Mouse (Mus musculus): ENCODE measurements around the gene Tenm4. TPM values are rescaled to one million over a fixed set of nuclear protein-coding genes. Genes with fewer than 3 reads are reported as not detected.
A peak's percentile ranks its signal among the peaks of the same experiment; 100 is the strongest.

Gene Tenm4
- 39.7 and 43.8 TPM in 2 replicates for polyA plus RNA-seq (2015; fragmentation: Nextera tagmentation; extraction: Ambion mirVana)

- 40% methylated on average over 14 of the region's 14 CpGs for WGBS
- Histone ChIP-seq H3K4me1 (ENCODE audit: insufficient read depth, low read length) (0 out of 2 replicates have a peak, but pooled peaks cover 7% of the 10 kb centered on the region), H3K27me3 (ENCODE audit: insufficient read depth, low read length) (no peaks in the 10 kb centered on the region; the same call in 1 of the 2 replicates), H3K36me3 (ENCODE audit: insufficient read depth, low read length) (no peaks in the 10 kb centered on the region), H3K4me3 (ENCODE audit: low read length) (no peak within 1 kb of the TSS), H3K9me3 (ENCODE audit: low read length) (no peaks in the 10 kb centered on the region), H3K4me2 (replicated peaks; ENCODE audit: low read depth, low read length) (peak within 1 kb of the TSS; percentile 19), H3K27ac (ENCODE audit: low read length) (no peak within 1 kb of the TSS), H3K9ac (replicated peaks; ENCODE audit: low read length) (no peak within 1 kb of the TSS)
- ATAC-seq (ENCODE audit: low FRiP score, low TSS enrichment), result no peak
These were observed at the start of gene Tenm4 for GRCm38 (mm10) chr7:96170924-96171595. Tenm4 (plus strand) TSS chr7:96171246.

GRCm38 (mm10) chr7:96130763-96131162, 40.3 kb upstream of the Tenm4 start:
- H3K4me2 ChIP-seq (replicated peaks; ENCODE audit: low read depth, low read length), result no peak overlapping the region
- no peak overlapping the region for H3K9ac ChIP-seq (replicated peaks; ENCODE audit: low read length)
- H3K4me1 ChIP-seq (ENCODE audit: insufficient read depth, low read length), result no peaks in the 10 kb centered on the region
- no peak overlapping the region for H3K27ac ChIP-seq (ENCODE audit: low read length)
- H3K36me3 ChIP-seq (ENCODE audit: insufficient read depth, low read length), result no peaks in the 10 kb centered on the region
- no peaks in the 10 kb centered on the region for H3K27me3 ChIP-seq (ENCODE audit: insufficient read depth, low read length)
- WGBS, result 54% methylated on average over 4 of the region's 4 CpGs
- H3K4me3 ChIP-seq (ENCODE audit: low read length), result no peak overlapping the region
- no peaks in the 10 kb centered on the region for H3K9me3 ChIP-seq (ENCODE audit: low read length)
- no peak for ATAC-seq (ENCODE audit: low FRiP score, low TSS enrichment)

GRCm38 (mm10) chr7:96131175-96131574, 39.9 kb upstream of the Tenm4 start:
- Histone ChIP-seq H3K9ac (replicated peaks; ENCODE audit: low read length) (no peak overlapping the region), H3K4me3 (ENCODE audit: low read length) (no peak overlapping the region), H3K36me3 (ENCODE audit: insufficient read depth, low read length) (no peaks in the 10 kb centered on the region), H3K4me1 (ENCODE audit: insufficient read depth, low read length) (no peaks in the 10 kb centered on the region), H3K4me2 (replicated peaks; ENCODE audit: low read depth, low read length) (no peak overlapping the region), H3K27ac (ENCODE audit: low read length) (no peak overlapping the region), H3K9me3 (ENCODE audit: low read length) (no peaks in the 10 kb centered on the region), H3K27me3 (ENCODE audit: insufficient read depth, low read length) (no peaks in the 10 kb centered on the region)
- 89% methylated on average over 1 of the region's 1 CpGs for whole genome bisulfite sequencing
- ATAC-seq (ENCODE audit: low FRiP score, low TSS enrichment), result no peak

DNA sequence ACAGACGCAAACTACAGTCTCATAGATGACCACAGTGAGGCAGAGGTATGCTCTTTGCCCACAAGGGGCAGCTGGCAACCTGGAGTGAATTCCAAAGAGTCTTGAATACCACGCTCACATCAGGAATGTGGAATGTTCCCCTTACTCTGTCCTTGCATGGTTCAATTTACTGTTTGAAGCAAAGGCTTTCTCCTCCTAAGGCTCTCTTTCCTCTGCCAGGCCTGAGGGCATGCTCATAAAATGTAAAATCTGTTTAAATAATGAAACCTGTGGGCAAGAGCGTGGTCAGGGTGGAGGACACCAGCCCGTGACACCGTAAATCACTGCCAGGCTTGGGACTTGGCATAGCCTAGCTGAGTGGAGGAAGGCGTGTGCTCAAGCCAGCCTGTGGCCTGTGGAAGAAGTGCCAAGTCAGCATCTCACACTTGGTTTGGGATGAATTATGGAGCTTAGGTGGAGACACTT, 34.5 kb upstream of the Tenm4 start:
- Histone ChIP-seq H3K9me3 (ENCODE audit: low read length) (no peaks in the 10 kb centered on the region), H3K4me1 (ENCODE audit: insufficient read depth, low read length) (peaks cover 5% of the 10 kb centered on the region; the same call in 1 of the 2 replicates), H3K27ac (ENCODE audit: low read length) (no peak overlapping the region), H3K27me3 (ENCODE audit: insufficient read depth, low read length) (no peaks in the 10 kb centered on the region), H3K4me3 (ENCODE audit: low read length) (no peak overlapping the region), H3K4me2 (replicated peaks; ENCODE audit: low read depth, low read length) (no peak overlapping the region), H3K36me3 (ENCODE audit: insufficient read depth, low read length) (no peaks in the 10 kb centered on the region), H3K9ac (replicated peaks; ENCODE audit: low read length) (no peak overlapping the region)
- ATAC-seq (ENCODE audit: low FRiP score, low TSS enrichment), result peak; percentile 91
- WGBS, result 50% methylated on average over 6 of the region's 6 CpGs

DNA sequence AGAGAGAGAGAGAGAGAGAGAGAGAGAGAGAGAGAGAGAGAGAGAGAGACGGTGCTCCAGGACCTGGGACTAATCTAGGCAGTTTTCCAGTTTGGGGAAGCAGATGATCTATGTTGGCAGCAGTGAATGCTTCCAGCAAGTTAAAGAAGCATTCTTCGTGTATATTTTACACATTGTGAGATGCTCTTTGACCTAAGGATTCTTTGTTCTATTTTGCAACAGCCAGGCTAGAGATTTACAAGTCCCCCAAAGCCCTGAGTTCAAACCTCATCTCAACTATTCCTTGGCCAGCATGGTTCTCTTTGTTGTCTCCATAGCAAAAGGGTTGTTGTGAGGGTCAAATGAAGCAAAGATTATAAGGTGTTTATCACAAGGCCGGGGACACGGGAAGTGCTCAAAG, 29.2 kb upstream of the Tenm4 start:
- H3K27ac ChIP-seq (ENCODE audit: low read length), result no peak overlapping the region

DNA sequence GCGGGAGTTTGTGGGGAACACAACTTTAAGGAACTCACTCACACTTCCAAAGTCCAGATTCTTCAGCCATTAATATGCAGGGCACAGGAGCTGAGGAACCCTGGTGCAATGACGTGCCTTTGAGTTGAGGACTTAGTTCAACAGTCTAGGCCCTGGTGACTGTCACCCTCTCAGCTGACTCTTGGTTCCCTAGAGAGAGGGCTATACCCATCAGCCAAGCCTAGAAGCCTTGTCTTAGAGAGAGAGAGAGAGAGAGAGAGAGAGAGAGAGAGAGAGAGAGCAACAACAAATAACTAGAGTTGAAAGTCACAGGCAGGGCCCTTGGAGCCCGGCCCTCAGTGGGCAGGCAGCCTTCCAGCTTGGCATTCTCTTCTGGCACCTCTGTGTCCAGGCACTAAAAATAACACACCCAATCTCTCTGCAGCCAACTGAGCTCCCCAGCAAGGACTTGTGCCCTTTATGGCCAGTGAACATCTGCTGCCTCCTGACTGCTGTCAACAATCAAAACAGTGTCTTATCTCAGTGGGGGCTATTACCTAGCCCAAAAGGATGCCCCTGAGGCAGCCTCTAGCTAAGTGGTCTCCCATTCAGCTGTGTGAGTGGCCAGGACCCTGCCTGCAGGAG, 28.0 kb upstream of the Tenm4 start:
- Histone ChIP-seq H3K27me3 (ENCODE audit: insufficient read depth, low read length) (no peaks in the 10 kb centered on the region), H3K27ac (ENCODE audit: low read length) (no peak overlapping the region), H3K36me3 (ENCODE audit: insufficient read depth, low read length) (no peaks in the 10 kb centered on the region), H3K4me1 (ENCODE audit: insufficient read depth, low read length) (0 out of 2 replicates have a peak, but pooled peaks cover 2% of the 10 kb centered on the region), H3K9ac (replicated peaks; ENCODE audit: low read length) (no peak overlapping the region), H3K4me3 (ENCODE audit: low read length) (no peak overlapping the region), H3K4me2 (replicated peaks; ENCODE audit: low read depth, low read length) (no peak overlapping the region), H3K9me3 (ENCODE audit: low read length) (peaks cover 3% of the 10 kb centered on the region; the same call in 1 of the 2 replicates)
- no peak for ATAC-seq (ENCODE audit: low FRiP score, low TSS enrichment)
- WGBS, result 67% methylated on average over 3 of the region's 3 CpGs

More for the DNA sequence above, 29.2 kb upstream of the Tenm4 start:
- no peaks in the 10 kb centered on the region for H3K27me3 ChIP-seq (ENCODE audit: insufficient read depth, low read length)
- no peak overlapping the region for H3K4me2 ChIP-seq (replicated peaks; ENCODE audit: low read depth, low read length)
- no peaks in the 10 kb centered on the region for H3K36me3 ChIP-seq (ENCODE audit: insufficient read depth, low read length)
- H3K9me3 ChIP-seq (ENCODE audit: low read length), result peaks cover 3% of the 10 kb centered on the region; the same call in 1 of the 2 replicates
- H3K4me1 ChIP-seq (ENCODE audit: insufficient read depth, low read length), result peaks cover 2% of the 10 kb centered on the region; the same call in 1 of the 2 replicates
- ATAC-seq (ENCODE audit: low FRiP score, low TSS enrichment), result no peak
- no peak overlapping the region for H3K4me3 ChIP-seq (ENCODE audit: low read length)
- no peak overlapping the region for H3K9ac ChIP-seq (replicated peaks; ENCODE audit: low read length)
- 64% methylated on average over 4 of the region's 4 CpGs for WGBS

DNA sequence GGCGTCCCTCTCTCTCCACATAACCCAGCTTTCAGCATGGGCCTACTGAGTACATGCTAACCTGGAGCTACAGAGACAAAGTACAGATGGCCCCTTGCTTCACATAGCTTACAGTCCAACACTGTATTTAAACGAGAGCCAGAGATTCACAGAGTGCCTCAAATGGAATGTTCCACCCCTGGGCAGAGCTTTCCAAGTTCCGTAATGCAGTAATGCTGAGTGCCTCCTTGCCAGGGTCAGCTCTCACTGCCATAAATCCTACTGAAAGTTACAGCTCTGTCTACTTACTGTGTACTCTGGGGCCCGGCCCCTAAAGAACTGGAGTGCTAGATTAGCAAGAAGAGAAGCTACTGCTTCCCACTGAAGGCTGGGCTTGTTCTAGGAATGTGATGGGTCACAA, 23.6 kb upstream of the Tenm4 start:
- Histone ChIP-seq H3K4me2 (replicated peaks; ENCODE audit: low read depth, low read length) (no peak overlapping the region), H3K9me3 (ENCODE audit: low read length) (peaks cover 3% of the 10 kb centered on the region; the same call in 1 of the 2 replicates), H3K27ac (ENCODE audit: low read length) (no peak overlapping the region), H3K27me3 (ENCODE audit: insufficient read depth, low read length) (no peaks in the 10 kb centered on the region), H3K9ac (replicated peaks; ENCODE audit: low read length) (no peak overlapping the region), H3K36me3 (ENCODE audit: insufficient read depth, low read length) (no peaks in the 10 kb centered on the region), H3K4me3 (ENCODE audit: low read length) (no peak overlapping the region), H3K4me1 (ENCODE audit: insufficient read depth, low read length) (peaks cover 10% of the 10 kb centered on the region)
- ATAC-seq (ENCODE audit: low FRiP score, low TSS enrichment), result peak; percentile 36; the same call in 1 of the 2 replicates
- 48% methylated on average over 4 of the region's 4 CpGs for WGBS

DNA sequence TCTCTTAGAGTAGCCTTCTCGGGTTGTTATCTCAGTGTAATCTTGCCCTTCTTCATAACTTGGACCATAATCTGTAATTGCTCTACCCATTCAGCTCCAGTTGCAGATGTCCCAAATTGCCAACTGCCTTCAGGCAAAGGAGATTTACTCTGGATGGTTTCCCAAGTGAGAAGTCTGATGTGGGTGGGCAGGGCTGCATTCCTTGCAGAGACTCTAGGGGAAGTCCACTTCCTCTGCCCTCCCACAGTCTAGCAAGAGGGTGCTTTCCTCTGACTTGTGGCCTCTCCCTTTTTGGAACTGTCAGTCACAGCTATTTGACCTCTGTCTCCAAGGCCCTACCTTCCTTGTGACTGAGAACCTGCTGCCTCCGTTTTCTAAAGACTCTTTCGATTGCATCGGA, 22.9 kb upstream of the Tenm4 start:
- ATAC-seq (ENCODE audit: low FRiP score, low TSS enrichment), result no peak
- Histone ChIP-seq H3K4me1 (ENCODE audit: insufficient read depth, low read length) (peaks cover 12% of the 10 kb centered on the region), H3K27ac (ENCODE audit: low read length) (no peak overlapping the region), H3K9ac (replicated peaks; ENCODE audit: low read length) (no peak overlapping the region), H3K27me3 (ENCODE audit: insufficient read depth, low read length) (no peaks in the 10 kb centered on the region), H3K4me3 (ENCODE audit: low read length) (no peak overlapping the region), H3K9me3 (ENCODE audit: low read length) (peaks cover 3% of the 10 kb centered on the region; the same call in 1 of the 2 replicates), H3K36me3 (ENCODE audit: insufficient read depth, low read length) (no peaks in the 10 kb centered on the region), H3K4me2 (replicated peaks; ENCODE audit: low read depth, low read length) (no peak overlapping the region)
- 65% methylated on average over 4 of the region's 4 CpGs for WGBS

DNA sequence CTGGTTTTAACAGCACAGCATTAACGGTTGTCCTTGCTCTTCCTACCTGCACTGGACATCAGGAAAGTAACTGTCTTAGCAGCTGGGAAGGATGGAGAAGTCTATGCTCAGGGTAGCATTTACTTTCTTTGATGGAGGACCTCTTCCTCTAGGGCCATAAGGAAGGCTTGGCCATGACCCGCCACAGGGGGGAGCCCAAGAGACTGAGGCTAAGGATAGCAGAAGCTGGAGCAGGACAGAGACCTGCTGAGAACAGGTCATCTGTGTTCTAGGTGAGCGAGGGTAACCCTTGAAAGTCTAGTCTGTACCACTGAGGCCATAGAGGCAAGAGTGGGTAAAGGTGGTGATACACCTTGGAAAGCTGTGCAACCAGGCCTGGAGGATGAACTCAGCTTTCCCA, 19.8 kb upstream of the Tenm4 start:
- WGBS, result 62% methylated on average over 3 of the region's 3 CpGs
- Histone ChIP-seq H3K4me1 (ENCODE audit: insufficient read depth, low read length) (peaks cover 12% of the 10 kb centered on the region), H3K9me3 (ENCODE audit: low read length) (peaks cover 3% of the 10 kb centered on the region; the same call in 1 of the 2 replicates), H3K9ac (replicated peaks; ENCODE audit: low read length) (no peak overlapping the region), H3K27me3 (ENCODE audit: insufficient read depth, low read length) (no peaks in the 10 kb centered on the region), H3K36me3 (ENCODE audit: insufficient read depth, low read length) (no peaks in the 10 kb centered on the region), H3K27ac (ENCODE audit: low read length) (no peak overlapping the region), H3K4me3 (ENCODE audit: low read length) (no peak overlapping the region), H3K4me2 (replicated peaks; ENCODE audit: low read depth, low read length) (no peak overlapping the region)
- no peak for ATAC-seq (ENCODE audit: low FRiP score, low TSS enrichment)

DNA sequence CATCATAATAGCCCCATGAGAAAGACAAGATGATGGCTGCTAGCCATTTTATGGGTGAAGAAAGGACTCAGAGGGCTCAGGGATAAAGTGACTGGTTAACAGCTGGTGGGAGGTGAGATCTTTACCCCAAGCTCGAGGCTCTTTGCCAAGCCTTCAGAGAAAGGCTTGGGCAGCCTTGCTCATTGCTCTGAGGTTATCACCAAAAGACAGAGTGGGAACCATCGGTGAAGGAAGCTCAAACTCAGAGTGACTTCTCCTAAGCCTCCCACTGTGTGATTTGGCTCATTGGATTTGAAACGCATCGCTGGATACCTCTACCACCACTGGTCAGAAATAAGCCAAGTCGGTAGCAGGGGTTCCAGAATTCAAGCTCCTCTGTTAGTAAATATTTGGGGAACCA, 19.1 kb upstream of the Tenm4 start:
- Histone ChIP-seq H3K27me3 (ENCODE audit: insufficient read depth, low read length) (no peaks in the 10 kb centered on the region), H3K27ac (ENCODE audit: low read length) (no peak overlapping the region), H3K9me3 (ENCODE audit: low read length) (no peaks in the 10 kb centered on the region), H3K36me3 (ENCODE audit: insufficient read depth, low read length) (no peaks in the 10 kb centered on the region), H3K9ac (replicated peaks; ENCODE audit: low read length) (no peak overlapping the region), H3K4me2 (replicated peaks; ENCODE audit: low read depth, low read length) (no peak overlapping the region), H3K4me3 (ENCODE audit: low read length) (no peak overlapping the region), H3K4me1 (ENCODE audit: insufficient read depth, low read length) (peaks cover 12% of the 10 kb centered on the region)
- no peak for ATAC-seq (ENCODE audit: low FRiP score, low TSS enrichment)
- WGBS, result 35% methylated on average over 5 of the region's 5 CpGs

Data from kidney, embryonic 16.5 days (tissue).